Mouse (Mus musculus) megakaryocyte-erythroid progenitor cell, adult 5-6 weeks (primary cell): Measurements from ENCODE around the gene Tmem132d. TPM values are rescaled to one million over a fixed set of nuclear protein-coding genes. Genes with fewer than 3 reads are reported as not detected.
"Not testable (repeated sequence)": the region's sequence is repeated elsewhere in the genome, so short reads cannot be mapped to it uniquely, and the experiment has no call there.

ENCODE experiments used
- ATAC-seq: replicated peaks from 2 replicates; pipeline ENCODE4 v1.8.0; 2016; ENCODE audit warnings: mild to moderate bottlenecking, inconsistent platforms; ENCODE audit not compliant: severe bottlenecking, poor library complexity, low FRiP score, low TSS enrichment
- total RNA-seq, 2 experiments: library from RNA; stranded (forward) in 1 of 2; stranded (reverse) in 1 of 2; fragments of 200-1000, 215-1000 nt in 1 of 2; fragments of >200 nt in 1 of 2; fragmentation: Nextera tagmentation in 1 of 2; gene quantifications; 2 replicates each; pipeline ENCODE4 v1.2.3; 2014 to 2017

Gene Tmem132d
- total RNA-seq, 2 experiments from 2014 or later: not detected

DNA sequence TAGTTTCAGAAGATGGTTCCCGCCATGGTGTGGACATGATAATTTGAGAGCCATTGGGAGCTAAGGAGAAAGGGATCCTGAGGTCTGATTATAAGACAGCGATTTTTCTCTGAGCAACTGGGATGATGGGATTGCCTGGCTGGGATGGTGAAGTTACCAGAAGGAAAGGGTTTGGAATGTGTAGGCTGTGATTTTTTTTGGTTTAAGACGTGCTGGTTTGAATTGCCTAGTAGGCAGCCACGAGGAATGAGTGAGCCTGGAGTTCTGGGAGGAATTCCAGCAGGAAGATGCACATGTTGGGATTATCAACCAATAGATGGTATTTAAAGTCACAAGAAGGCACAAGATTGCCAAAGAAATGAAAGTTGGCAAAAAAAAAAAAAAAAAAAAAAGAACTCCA lies 470.2 kb downstream of the Tmem132d start:
- ATAC-seq: no peak

DNA sequence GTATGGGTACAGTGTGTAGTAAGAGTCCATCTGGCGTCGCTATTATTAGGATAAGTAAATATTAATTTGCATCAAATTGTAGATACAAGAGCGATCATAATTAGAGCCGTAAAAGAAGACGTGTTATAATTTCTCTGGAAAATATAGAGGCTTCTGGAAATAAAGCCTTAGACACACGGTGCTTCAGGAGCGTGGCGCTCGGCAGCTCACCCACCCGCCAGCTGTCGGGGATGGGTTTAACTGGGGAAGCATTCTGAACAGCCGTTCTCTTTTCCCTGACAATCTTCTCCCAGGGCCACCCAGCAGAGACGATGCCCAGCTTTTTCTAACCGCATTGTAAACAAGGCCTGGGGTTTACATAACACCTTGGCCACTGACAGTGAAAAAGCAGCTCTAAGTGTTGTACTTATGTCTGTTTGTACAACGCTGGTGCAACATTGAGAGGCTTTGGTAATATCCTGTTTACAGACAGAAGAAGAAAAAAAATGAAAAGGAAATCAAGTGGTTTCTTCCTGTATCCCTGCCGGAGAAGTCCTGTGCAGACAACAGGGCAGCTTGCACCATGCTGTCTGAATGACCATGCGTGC lies 476.3 kb downstream of the Tmem132d start:
- no peak for ATAC-seq

DNA sequence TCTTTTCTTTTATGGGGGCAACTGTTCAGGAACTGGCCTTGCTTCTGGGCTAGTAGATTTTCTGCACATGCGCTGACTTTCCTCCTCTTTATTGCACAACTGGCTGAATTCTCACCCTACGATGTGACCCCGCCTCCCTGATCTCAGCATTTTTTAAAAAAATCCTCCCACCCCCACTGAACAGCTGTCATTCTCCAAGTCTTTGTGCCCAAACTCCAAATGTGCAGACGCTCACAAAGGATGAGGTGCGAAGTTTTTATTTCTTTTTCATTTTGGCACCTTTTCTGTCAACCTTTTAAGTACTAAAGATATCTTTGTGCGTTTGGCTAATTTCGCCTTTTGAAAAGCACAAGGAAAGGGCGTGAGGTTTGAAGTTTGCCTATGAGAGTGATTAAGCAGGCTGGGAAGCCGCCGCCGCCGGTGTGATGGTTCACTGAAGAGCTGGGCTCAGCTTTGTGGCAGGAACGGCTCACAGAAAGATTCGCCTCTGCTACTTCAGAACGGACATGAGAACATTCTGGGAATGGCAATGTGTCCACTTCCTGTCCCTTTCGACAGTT lies 478.6 kb downstream of the Tmem132d start:
- no peak for ATAC-seq

DNA sequence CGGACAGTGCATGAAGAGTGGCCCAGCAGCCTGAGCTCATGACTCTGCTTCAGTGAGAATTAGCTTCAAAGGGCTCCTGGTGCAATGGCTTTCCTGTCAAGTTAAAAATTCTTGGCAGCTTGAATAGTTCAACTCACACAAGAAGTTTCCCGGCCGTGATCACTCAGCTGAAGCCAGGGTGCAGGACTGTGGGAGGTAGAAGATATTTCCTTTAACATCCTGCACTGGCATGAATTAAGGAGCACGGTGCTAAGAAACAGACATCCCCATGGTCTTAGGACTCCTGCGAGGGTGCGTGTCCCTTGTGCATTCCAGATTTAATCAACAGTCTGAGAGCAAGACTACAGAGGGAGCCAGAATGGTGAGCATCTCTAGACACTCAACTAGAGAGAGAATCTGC lies 480.1 kb downstream of the Tmem132d start:
- no peak for ATAC-seq

DNA sequence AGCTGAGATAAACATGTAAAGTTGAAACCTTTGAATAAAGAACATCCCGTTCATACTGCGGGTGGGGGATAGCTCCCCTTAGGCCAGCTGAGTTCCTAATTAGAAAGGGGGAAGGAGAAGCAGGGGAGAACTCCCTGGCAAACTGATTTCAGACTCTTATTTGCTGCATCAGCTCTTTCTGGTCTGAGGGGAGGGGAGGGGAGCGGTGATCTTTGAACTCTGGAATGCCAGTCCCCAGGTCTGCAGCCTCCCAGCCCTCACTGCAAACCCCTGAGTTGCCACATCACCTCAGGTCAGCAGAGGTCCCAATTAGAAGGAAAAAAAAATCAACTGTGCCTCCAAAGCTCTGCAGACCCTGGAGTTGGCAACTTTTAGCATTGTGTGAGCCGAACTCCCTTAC lies 482.3 kb downstream of the Tmem132d start:
- no peak for ATAC-seq

DNA sequence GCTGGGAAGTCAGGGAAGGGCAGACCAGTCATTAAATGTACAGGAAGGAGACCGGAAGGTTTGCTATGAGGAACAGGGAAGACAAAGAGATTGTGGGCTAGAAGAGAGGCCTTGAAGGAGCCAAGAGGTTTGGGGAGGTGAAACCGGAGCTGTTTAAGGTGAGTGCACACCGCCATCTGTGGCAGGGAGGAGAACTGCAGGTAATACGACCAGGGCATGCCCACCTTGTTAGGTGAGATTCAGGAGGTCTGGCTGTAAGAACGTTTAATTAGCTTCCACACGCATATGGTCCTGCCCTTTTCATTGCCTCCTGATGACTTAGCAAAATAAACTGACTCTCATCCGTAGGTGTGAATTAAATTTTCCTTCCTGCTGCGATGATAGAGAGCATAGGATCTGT lies 485.6 kb downstream of the Tmem132d start:
- no peak for ATAC-seq

DNA sequence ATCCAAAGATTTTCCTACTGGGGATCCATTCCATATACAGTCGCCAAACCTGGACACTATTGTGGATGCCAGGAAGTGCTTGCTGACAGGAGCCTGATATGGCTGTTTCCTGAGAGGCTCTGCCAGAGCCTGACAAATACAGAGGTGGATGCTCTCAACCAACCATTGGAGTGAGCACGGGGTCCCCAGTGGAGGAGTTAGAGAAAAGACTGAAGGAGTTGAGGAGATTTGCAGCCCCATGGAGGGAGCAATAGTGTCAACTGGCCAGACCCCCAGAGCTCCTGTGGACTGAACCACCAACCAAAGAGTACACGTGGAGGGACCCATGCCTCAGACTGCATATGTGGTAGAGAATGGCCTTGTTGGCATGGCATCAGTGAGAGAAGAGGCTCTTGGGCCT lies 490.7 kb downstream of the Tmem132d start:
- ATAC-seq: not testable (repeated sequence)

DNA sequence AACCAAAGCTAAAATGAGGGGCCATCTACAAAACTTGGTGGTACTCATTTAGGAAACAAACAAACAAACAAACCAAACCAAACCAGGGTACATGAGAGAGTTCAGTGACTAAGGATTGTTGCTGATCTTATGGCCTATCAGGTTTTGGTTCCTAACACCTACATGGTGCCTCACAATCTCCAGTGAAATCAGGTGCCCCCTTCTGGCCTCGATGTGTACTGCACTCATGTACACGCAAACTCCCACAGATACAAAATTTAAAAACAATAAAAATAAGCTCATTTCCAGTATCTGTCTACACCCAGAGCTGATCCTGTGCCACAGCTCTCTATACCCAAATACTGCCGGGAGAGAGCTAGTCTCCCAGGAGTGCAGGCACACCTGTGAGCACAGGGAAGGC lies 495.0 kb downstream of the Tmem132d start:
- ATAC-seq: no peak

DNA sequence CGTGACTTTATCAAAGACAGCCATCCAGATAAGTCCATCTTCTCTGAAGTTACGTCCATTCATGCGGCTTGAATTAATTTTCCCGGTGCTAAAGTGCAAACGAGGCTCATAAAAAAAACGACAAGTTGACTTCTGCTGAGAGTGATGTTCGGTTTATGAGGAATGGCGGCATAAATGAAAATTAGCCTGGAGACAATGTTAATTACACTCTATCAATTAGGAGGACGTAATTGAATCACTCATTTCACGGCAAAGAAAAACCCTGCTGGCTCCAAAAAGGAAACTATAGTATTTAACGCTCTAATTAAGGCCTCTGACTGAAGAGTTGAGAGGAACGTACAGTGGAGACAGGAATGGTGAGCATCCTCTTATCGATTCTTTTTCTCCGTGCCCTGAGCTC lies 503.2 kb downstream of the Tmem132d start:
- no peak for ATAC-seq

DNA sequence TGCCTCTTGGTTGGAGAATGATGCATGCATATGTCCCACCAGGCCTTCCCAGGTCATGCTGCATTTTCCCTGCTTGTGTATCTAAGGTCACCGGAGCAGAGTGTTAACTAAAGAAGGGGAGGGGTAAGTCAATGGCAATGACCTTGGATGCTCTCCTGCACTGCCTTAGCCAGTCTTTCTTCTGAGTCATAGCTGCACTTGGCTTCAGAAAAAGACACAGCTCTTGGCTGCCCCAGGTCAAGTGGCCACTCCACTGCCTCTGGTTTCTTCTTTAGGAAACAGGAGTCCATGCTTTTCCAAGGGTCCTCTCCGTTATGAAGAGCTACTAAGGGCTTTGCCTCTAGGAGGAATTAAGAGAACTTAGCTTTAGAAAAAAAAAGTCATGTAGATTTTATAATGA lies 506.2 kb downstream of the Tmem132d start:
- ATAC-seq: no peak

DNA sequence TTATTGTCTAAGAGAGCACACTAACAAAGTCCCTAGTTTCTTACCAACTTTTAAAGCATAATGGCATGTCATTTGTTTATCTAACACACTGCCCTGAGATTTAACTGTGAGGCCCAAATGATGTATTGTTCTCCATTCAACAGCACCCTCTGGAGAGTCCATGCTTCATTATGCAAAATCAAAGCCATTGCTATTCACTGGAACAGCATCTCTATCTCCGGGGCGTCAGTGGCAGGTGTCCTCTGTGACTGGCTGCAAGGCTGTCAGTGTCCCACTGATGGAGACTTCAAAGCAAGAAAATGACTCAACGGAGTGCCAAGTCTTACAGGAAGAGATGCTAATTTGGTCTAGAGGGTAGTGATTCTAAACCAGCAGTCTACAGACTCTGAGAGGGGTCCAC lies 508.8 kb downstream of the Tmem132d start:
- ATAC-seq: no peak

DNA sequence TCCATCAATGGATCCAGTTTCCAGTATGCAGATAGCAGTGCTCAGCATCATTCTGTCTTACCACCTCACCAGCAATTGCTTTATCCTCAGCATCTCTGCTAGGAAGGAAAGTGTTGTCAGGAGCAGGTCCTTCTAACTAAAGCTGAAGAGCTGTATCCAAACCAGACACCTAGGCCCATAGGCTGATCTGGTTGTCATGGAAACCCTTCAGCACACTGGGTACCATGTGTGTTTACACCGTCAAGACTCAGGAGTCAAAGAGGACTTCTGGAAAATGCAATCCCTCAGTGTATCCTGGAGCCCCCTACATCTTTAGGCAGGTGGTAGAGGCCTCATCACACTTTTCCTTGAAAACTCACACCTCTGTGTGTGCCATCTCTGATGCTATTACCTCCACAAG lies 513.7 kb downstream of the Tmem132d start:
- no peak for ATAC-seq

DNA sequence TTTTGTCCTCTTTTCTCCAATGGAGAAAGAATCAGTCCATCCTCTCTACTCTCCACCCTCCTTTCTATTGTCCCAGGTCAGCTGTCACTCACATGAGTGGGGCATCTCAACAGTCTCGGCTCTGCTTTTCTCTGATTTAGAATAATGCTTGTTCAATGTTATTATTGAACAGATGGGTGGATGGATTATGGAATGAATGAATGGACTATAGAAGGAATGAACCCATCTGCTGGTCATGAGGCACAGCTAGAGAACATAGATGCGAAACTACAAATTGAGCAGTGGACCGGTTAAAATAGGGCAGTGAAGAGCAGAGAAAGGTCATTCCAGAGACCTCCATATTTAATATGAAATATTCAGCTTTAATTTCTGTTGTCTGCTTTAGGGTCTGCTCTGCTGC lies 514.5 kb downstream of the Tmem132d start:
- ATAC-seq: no peak

DNA sequence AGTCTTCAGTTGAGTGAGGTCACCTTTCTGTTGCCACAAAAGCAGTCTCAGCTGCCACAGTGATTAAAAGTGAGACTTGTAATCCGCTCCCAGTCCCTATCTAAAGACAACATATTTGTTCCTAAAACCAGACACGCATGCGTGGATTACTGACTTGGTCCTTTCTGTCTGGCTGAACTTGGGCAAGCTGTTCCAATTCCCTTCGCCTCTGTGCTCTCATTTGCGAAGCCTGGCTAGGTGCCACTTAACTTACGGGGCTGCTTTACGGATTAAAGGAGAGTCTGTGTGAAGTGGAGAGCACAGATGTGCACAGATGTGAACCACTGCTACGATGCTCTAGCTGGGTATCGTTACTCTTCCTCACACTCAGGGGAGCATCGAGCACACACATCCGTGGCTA lies 518.7 kb downstream of the Tmem132d start:
- no peak for ATAC-seq

DNA sequence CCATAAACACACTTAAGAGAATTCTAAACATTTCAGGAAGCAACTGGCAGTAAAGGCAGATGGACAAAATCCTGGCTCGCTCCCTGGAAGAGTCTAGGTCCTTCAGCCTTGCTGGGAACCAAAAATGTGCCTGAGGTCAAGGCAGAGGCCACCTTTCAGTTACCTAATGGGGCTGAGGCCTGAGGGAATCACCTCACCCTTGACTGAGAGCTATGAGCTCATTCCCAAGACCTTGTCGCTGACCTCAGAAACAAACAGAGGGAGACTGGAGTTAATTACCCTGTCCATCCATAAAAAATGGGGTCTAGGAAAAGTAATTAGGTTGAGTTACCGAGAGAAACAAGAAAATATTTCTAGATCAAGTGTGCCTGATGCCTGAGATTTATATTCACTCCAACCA lies 521.3 kb downstream of the Tmem132d start:
- ATAC-seq: no peak

DNA sequence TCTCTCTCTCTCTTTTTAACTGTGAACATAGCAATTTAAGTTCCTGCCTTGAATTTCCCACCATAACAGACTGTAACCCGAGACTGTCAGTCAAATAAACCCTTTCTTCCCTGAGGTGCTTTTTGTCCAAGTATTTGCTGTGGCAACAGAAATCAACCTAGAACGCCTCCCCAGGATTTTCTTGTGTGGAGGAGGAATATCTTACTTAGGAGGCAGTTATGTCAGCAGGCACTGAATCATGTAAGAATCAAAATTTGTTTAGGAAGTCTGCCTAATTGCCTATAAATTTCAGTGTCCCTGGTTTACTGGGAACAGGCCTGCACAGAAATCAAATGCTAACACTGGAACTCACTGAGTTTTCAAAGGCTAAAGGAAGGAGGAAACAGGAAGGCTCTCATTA lies 522.5 kb downstream of the Tmem132d start:
- no peak for ATAC-seq

DNA sequence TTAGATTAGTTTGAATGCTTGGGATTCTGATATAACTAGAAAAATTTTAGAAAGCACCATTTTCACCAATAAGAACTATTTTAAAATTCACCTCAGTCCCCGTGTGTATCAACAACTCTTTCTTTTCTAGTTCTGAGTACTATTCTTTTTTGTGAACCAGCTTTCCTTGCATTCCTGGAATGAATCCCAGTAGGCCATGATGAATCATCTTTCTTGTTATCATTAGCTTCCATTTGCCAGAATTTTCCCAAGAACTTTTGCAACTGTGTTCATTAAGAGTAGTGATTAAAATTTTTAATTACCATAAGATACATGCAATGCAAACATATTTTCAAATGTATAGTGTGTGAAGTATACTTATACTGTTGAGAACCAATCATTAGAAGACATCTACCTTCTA lies 537.7 kb downstream of the Tmem132d start:
- ATAC-seq: no peak

DNA sequence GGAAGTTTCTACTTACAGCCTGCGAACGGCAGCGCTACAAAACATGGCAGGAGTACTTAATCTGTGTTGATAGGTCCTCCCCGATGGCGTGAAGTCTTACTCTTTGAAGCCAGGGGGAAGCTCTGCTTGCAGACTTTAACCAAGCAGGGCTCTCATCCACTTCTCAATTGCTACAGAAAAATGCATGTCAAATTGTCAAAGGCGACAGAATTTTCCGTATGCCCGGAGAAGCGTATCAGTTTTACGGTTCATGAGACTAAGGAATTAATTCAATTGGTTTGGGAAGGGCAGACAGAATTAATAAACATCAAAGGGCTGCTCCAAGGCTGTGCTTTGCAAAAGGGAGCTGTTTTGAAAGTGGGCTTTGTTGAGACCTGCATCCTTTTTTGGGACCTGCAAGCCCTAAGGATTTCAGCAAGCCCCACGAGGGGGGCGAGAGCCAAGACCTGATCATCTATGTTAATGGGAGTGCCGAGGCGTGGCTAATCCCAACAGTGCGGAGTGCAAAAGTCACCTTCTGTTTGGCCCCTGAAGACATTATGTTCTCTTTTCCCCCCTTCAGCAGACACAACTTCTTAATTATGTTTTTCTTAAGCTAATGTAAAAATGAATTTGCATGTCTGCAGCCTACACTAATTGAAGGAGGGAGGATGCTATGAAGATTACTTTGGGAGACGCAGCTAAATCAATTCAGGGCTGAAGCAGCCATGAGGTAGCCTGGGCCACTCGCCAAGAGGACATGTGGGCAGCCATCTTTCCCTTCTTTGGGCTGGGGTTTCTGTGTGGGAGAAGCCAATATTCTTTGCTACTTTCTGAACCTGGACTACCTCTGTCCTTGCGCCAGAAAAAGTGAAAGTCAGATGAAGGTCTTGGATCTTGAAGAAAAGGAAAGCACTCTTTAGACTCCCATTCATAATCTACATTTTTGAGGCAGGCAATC lies 547.0 kb downstream of the Tmem132d start:
- no peak for ATAC-seq

DNA sequence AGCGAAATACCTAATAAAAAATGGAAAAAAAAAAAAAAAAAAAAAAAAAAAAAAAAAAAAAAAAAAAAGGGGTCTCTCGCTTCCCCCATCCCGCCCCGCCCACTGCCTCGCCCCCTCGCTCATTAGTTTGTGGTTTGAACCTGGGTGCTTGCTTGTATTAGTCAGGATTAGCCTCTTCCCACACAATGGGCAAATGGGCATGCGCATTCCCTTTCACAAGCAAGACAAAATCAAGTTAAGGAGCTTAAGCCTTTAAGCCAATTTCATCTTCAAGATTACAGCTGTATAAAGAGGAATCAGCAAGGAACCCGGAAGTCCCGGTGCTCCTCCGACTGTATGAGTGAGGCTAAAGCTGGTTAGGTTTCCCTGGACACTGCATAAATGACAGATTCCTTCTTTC lies 549.9 kb downstream of the Tmem132d start:
- no peak for ATAC-seq

DNA sequence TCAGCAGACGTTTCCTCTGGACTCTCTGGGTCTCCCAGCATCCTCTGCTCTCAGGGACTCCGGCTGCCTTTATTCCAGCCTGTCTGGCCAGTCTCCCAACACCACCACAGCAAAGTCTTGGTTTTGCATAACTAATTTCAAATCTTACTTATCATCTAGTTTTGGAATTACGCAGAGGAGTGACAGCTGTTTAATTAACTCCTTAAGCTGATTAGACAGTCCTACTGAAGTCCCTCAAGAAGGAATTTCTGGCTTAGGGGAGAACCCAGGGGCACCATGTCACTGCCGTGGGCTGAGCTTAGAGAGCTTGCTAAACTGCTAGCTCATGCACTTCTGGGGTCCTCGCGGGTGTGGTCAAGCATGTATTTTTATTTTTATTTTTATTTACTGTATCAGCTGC lies 558.4 kb downstream of the Tmem132d start:
- no peak for ATAC-seq

DNA sequence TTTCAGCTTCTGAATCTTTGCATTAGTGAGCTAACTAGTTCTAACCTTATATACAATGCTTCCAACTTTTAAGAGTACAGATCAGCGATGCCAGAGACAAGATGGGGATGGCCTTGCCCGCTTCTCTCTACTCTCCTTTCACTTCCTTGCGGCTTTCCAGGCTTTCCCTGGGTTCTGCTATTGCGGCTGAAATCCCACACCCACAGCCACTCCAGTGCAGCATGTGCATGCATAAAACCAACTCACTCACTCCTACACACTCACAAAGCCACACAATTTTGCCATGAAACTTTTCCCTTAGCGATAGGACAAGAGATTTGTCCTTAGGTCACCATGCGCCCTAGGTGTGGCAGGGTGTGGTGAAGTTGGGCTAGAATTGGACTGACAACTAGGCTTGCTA lies 567.7 kb downstream of the Tmem132d start:
- no peak for ATAC-seq
